Mouse (Mus musculus): ENCODE data around the gene Gpatch2.

DNA sequence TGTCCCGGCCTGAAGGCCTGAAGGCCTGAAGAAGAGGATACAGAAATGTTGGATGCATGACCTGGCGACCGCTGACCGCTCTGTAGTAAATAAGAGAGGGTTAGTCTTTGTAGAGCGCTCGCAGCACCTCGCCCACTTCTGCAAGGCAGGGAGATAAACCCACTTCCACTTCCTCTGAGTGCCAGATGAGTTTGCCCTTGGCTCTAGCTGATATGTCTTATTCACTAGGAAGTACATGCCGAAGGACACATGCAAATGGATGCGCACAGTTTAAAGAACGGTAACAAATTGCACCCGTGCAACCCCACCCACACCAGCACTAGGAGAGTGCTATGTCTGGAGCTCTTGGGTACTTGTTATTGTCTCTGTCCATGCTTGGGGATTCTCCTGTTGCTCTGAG lies 131.6 kb downstream of the Gpatch2 start:
- TF ChIP-seq CTCF (IDR thresholded peaks at IDR 0.05; ENCODE audit: low read depth) (no peak), EP300 (IDR thresholded peaks at IDR 0.05; ENCODE audit: low read depth) (no peak)

Data from liver, postnatal 0 days (tissue).